Mouse (Mus musculus) ES-E14 (cell line): ENCODE measurements around the gene Gsap.

Experiments used
- HCFC1 ChIP-seq: IDR thresholded peaks from 2 replicates; pipeline ENCODE4 v1.6.1; 2012; ENCODE audit warnings: low read length, inconsistent platforms, borderline replicate concordance; ENCODE audit not compliant: insufficient read depth
- ZNF384 ChIP-seq: IDR thresholded peaks from 2 replicates; pipeline ENCODE4 v1.6.1; 2012; ENCODE audit warnings: low read depth, low read length, inconsistent platforms

GRCm38 (mm10) chr5:21300058-21300457, 114.0 kb downstream of the Gsap start:
- TF ChIP-seq ZNF384 (no peak), HCFC1 (no peak)
